Mouse (Mus musculus): Measurements from ENCODE around the gene Btnl2. TPM values are rescaled to one million over a fixed set of nuclear protein-coding genes. Genes with fewer than 3 reads are reported as not detected.

Gene Btnl2
- not detected for polyA plus RNA-seq (2017; shearing (Covaris generic))

DNA sequence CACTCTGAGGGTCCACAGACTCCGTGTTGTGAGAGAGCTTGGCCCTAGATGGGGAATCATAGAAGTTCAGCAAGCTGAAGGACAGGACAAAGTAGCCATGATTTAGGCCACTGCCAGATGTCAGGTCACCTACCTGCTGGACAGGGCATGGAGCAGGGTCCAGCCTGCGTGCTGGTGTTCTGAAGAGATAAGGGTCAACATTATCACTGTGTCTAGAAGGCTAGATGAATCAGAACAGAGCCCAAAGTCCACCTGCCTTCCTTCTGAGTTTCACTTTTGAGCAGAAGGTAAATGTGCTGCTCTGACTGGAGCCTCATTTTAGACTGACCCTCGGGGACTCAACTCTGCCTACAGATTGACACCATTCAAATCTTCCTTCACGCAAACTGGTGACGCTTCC is at the start of gene Btnl2:
Gene Btnl2 (plus strand): TSS at position 284 of the 400 bp plus-strand sequence.

DNA sequence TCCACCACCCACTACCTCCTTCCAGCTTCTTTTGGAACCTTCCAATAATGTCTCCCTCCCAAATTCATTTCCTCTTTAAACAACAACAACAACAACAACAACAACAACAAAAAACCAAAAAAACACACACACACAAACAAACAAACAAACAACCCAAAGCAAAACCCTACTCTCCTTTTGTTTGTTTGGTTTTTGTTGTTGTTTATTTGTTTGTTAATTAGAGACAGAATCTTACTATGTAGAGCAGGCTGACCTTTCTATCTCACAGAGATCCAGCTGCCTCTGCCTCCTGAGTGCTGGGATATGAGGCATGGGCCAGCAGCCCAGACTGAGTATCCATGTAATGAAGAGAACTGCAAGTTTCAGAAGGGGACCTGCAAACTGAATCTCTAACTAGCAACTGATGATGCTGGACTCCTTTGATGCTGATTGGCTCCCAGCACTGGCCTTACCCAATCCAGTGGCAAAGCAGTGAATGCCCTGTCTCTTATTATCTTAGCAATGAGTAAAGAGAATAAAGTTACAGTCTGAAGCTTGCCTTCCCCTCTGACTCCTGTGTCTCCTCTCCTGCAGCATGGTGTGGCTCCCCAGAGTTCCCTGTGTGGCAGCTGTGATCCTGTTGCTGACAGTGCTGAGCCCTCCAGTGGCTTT is 49.1 kb upstream of the Btnl2 start, which contains the start of gene H2-Eb1:
Gene H2-Eb1 (plus strand): TSS at position 488 of the 651 bp plus-strand sequence.

GRCm38 (mm10) chr17:34325436-34325835 is 29.2 kb upstream of the Btnl2 start, which contains the start of gene H2-Eb2:
TSS of gene H2-Eb2 (plus strand) at chr17:34325665.

GRCm38 (mm10) chr17:34376847-34377246 is 22.2 kb downstream of the Btnl2 start, which contains the start of gene Btnl1:
TSS of gene Btnl1 (plus strand) at chr17:34377132.

DNA sequence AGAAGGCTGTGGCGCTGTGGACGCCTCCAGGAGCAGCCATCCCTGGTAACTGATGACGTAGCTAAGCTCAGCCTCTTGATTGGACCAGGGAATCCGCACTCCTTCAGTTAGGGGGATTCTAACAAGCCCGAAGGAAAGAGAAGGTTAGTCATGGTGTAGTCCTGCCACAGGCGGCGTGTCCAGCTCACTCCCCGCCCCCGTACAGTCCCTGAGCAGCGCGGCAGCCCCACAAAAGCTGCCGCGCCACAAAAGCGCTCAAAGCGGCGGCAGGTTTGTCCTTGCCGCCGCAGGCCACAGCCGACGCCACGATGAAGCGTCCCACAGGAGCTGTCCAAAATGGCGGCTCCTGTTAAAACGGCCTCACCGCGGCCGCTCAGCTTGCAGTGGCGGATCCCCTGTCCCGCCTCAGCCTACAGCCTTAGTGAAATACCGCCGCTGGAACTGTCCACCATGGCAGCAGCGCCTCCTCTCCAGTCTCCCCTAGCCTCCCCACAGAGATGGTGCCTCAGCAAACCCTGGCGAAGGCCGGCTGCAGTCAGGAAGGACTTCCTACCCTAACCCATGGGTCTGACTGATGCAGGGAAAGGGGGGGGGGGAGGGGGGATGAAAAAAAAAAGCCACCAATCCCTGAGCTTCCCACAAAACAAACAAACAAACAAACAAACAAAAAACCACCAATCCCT is 44.2 kb downstream of the Btnl2 start, which contains the start of gene BC051142:
Gene BC051142 (plus strand): TSS at position 110 of the 683 bp plus-strand sequence.

Other genes with a start within 250 kb of the Btnl2 start
- 18.9 TPM for gene H2-DMa, start 235.3 kb upstream of the Btnl2 start, polyA plus RNA-seq (2017; shearing (Covaris generic))
- gene Brd2, start 232.2 kb upstream of the Btnl2 start, polyA plus RNA-seq (2017; shearing (Covaris generic)) = 276 TPM
- gene H2-DMb2, start 211.5 kb upstream of the Btnl2 start, polyA plus RNA-seq (2017; shearing (Covaris generic)) = 0.97 TPM
- not detected for gene H2-DMb1, start 201.8 kb upstream of the Btnl2 start, polyA plus RNA-seq (2017; shearing (Covaris generic))
- 199 TPM for gene Tap1, start 167.3 kb upstream of the Btnl2 start, polyA plus RNA-seq (2017; shearing (Covaris generic))
- 260 TPM for gene Psmb9, start 167.1 kb upstream of the Btnl2 start, polyA plus RNA-seq (2017; shearing (Covaris generic))
- gene Psmb8, start 157.1 kb upstream of the Btnl2 start, polyA plus RNA-seq (2017; shearing (Covaris generic)) = 610 TPM
- gene Tap2, start 151.3 kb upstream of the Btnl2 start, polyA plus RNA-seq (2017; shearing (Covaris generic)) = 230 TPM
- 31.4 TPM for gene H2-Ob, start 115.9 kb upstream of the Btnl2 start, polyA plus RNA-seq (2017; shearing (Covaris generic))
- gene H2-Ab1, start 97.1 kb upstream of the Btnl2 start, polyA plus RNA-seq (2017; shearing (Covaris generic)) = 5.6 TPM
- 4.3 TPM for gene H2-Aa, start 67.0 kb upstream of the Btnl2 start, polyA plus RNA-seq (2017; shearing (Covaris generic))
- 1.7 TPM for gene H2-Eb1, start 49.0 kb upstream of the Btnl2 start, polyA plus RNA-seq (2017; shearing (Covaris generic))
- not detected for gene H2-Eb2, start 29.2 kb upstream of the Btnl2 start, polyA plus RNA-seq (2017; shearing (Covaris generic))
- not detected for gene Btnl1, start 22.3 kb downstream of the Btnl2 start, polyA plus RNA-seq (2017; shearing (Covaris generic))
- 1.6 TPM for gene BC051142, start 44.0 kb downstream of the Btnl2 start, polyA plus RNA-seq (2017; shearing (Covaris generic))
- gene Btnl4, start 122.5 kb downstream of the Btnl2 start, polyA plus RNA-seq (2017; shearing (Covaris generic)) = not detected
- not detected for gene Btnl6, start 162.5 kb downstream of the Btnl2 start, polyA plus RNA-seq (2017; shearing (Covaris generic))
- 0.51 TPM for gene Notch4, start 209.4 kb downstream of the Btnl2 start, polyA plus RNA-seq (2017; shearing (Covaris generic))
- 234 TPM for gene Gpsm3, start 235.0 kb downstream of the Btnl2 start, polyA plus RNA-seq (2017; shearing (Covaris generic))
- 6.4 TPM for gene Pbx2, start 236.4 kb downstream of the Btnl2 start, polyA plus RNA-seq (2017; shearing (Covaris generic))
- 0.60 TPM for gene Ager, start 243.0 kb downstream of the Btnl2 start, polyA plus RNA-seq (2017; shearing (Covaris generic))
- gene Rnf5, start 248.9 kb downstream of the Btnl2 start, polyA plus RNA-seq (2017; shearing (Covaris generic)) = 58.0 TPM
- gene Agpat1, start 249.4 kb downstream of the Btnl2 start, polyA plus RNA-seq (2017; shearing (Covaris generic)) = 21.4 TPM

Measured in effector memory CD4-positive, alpha-beta T cell, adult 5 months (primary cell).